8 mouse cellular contexts compared by ENCODE assay signal in genomic region chr9:31925830-31926624, GRCm38 (mm10). TPM values are rescaled to one million over a fixed set of nuclear protein-coding genes. Genes with fewer than 3 reads are reported as not detected.
A peak's percentile ranks its signal among the peaks of the same experiment; 100 is the strongest.
DNase-seq lines count a peak whose midpoint lies in the region; ATAC-seq lines count a peak whose summit lies in the region.

No protein-coding gene starts in this region.

- intact Hi-C loops in gastrocnemius, postnatal 14 days (cut with DNase I; ENCODE audit: low total_unique reads) = loop anchor here (2.0 kb wide), 1 partner anchor 367 kb away; no protein-coding TSS in a partner anchor
- intact Hi-C loops in left cerebral cortex, postnatal 10 days (cut with DNase I) = loop anchor here (1.0 kb wide), 1 partner anchor 367 kb away; no protein-coding TSS in a partner anchor

- ATAC-seq in inflammation-experienced regulatory T-cells, adult 6 months = peak; percentile 70

- DNase-seq in ZHBTc4 (ENCODE audit: low read depth, low spot score) = peak; percentile 91
- peak; percentile 94 for DNase-seq in embryo, embryonic 10 days (ENCODE audit: low spot score)
- DNase-seq in gastrocnemius, postnatal 14 days = peak; percentile 85
- DNase-seq in left cerebral cortex, postnatal 10 days (ENCODE audit: extremely low spot score in 1 of 2, low spot score in 2 of 2) = peak; percentile 79 to 81
- DNase-seq in mesoderm, embryonic 11.5 days (ENCODE audit: low read depth, low spot score) = peak; percentile 93
- DNase-seq in right cerebral cortex, postnatal 36 days (ENCODE audit: low spot score in 2 of 2) = peak; percentile 53 to 62
- DNase-seq in urinary bladder, postnatal 4 days (ENCODE audit: low spot score in 2 of 2) = peak; percentile 78 to 88

RNA-seq across cellular contexts. Expression of gene Barx2, which starts 12.8 kb away (rescaled TPM):
- total RNA-seq in gastrocnemius, postnatal 14 days (2021) = 10 to 100 TPM; 12.7 to 15.3 TPM
- not detected for polyA plus RNA-seq in inflammation-experienced regulatory T-cells, adult 6 months (2017; shearing (Covaris generic))
- total RNA-seq in left cerebral cortex, postnatal 10 days (2021) = 1 to 10 TPM; 7.6 to 9.2 TPM

Comparison
In these comparisons a context has a peak if more than half of its experiments do, and no peak if none do; other contexts are left out.
1. Peak in every context shown above with its lines: DNase-seq and ATAC-seq.